Mouse (Mus musculus): Measurements from ENCODE around the gene Trmt44.

GRCm38 (mm10) chr5:35579247-35579893 lies 4.5 kb upstream of the Trmt44 start:
- TF ChIP-seq POLR2A (IDR thresholded peaks at IDR 0.05; ENCODE audit: borderline replicate concordance, insufficient read depth, low read length), result no peak
- TF ChIP-seq CTCF (IDR thresholded peaks at IDR 0.05; ENCODE audit: borderline replicate concordance, insufficient read depth, low read depth, low read length), result no peak

All from cerebellum, adult 2 months (tissue).